Mouse (Mus musculus) liver, postnatal 0 days (tissue): ENCODE data around the gene Mettl14.

Experiments used
- CTCF ChIP-seq: sonication (generic); IDR thresholded peaks from 2 replicates; pipeline ENCODE4 v1.5.1; 2016; ENCODE audit warnings: antibody characterized with exemption, low read depth
- EP300 ChIP-seq: IDR thresholded peaks from 2 replicates; pipeline ENCODE4 v1.6.1; 2016; ENCODE audit warnings: antibody characterized with exemption, low read depth, mild to moderate bottlenecking

DNA sequence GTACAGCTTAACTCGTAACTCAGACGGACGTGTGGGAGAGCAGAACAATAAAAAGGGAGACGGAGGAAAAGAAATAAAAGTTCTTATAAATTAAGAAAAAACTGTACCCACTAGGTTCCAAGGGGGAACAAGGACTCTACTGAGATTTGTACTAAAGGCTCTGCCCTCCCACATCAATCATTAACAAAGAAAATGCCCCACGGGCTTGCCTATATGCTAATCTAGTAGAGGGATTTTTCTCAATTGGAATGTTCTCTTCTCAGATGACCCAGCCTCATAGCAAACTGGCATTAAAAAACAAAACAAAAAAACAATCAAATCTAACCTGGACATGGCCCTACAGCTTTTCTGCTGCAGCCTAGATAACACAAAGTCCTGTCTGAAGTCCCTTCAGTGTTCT is 9.7 kb upstream of the Mettl14 start:
- TF ChIP-seq CTCF (no peak), EP300 (no peak)
